ENCODE assay signal across 8 mouse cellular contexts in the genomic region with DNA sequence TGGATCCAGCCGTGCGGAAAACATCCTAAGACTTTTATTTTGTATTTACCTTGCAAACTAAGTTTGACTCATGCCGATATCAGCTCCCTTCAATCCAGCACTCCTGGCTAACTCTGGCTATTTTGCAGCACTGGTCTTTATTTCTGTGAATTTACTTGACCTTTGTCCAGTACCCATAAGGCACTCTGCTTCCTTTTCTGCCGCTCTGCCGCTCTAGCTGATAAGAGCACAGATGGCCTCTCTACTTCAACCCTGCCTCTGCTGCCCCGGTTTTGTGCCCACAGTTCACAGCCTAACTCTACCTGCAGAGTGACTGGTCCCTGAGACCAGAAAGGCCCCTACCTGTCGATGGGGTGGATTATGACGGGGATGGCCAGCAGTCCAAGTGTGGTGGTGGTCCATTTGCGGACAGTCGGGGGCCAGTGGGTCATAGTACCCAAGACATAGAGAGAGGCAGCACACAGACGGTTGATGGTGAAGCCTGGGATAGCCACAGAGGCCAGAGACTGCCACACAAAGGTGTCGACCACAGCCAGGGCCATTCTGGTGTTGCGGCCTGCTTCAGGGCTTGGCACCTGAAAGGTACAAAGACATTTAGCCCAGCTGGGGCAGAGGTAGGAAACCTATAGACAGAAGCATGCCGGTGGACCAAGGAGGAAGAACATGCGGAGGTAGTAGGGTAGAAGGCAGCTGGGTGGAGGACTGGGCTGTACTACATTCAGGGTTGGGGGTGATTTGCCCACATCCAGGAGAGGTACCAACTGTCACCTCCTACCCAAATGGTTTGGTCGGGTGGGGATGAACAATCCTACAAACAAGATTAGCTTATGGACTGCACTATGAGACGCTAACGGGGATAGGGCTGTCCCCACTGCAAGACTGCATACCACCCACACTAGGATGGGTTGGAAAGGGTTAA. TPM values are rescaled to one million over a fixed set of nuclear protein-coding genes. Genes with fewer than 3 reads are reported as not detected.
DNase-seq lines count a peak whose midpoint lies in the region; ATAC-seq and TF ChIP-seq lines count a peak whose summit lies in the region.

No protein-coding gene starts in this region.

- H3K9ac ChIP-seq in heart, embryonic 11.5 days (ENCODE audit: low read depth, low read length): no peak overlapping the region
- peak overlapping the region; percentile 73 for H3K9ac ChIP-seq in liver, embryonic 11.5 days (ENCODE audit: low read depth, low read length)

- no peak overlapping the region for H3K27ac ChIP-seq in heart, embryonic 11.5 days (ENCODE audit: low read depth, low read length)
- no peak overlapping the region for H3K27ac ChIP-seq in testis, adult 2 months (ENCODE audit: control insufficient read depth, insufficient read depth, low read depth, low read length)
- H3K27ac ChIP-seq in liver, embryonic 11.5 days (ENCODE audit: low read depth, low read length): peak overlapping the region; percentile 17; the same call in 1 of the 2 replicates

- no peak for TF ChIP-seq POLR2A in testis, adult 2 months (IDR thresholded peaks at IDR 0.05; ENCODE audit: control insufficient read depth, low read depth, low read length)

- H3K36me3 ChIP-seq in heart, embryonic 11.5 days (ENCODE audit: control insufficient read depth, insufficient read depth, low read length): peaks cover 16% of the 10 kb centered on the region
- H3K36me3 ChIP-seq in testis, adult 2 months (ENCODE audit: control insufficient read depth, insufficient read depth, low read length): no peaks in the 10 kb centered on the region
- H3K36me3 ChIP-seq in liver, embryonic 11.5 days (ENCODE audit: control insufficient read depth, insufficient read depth, low read length): peaks cover 23% of the 10 kb centered on the region

- peak overlapping the region; percentile 95 for H3K4me2 ChIP-seq in heart, embryonic 11.5 days
- H3K4me2 ChIP-seq in liver, embryonic 11.5 days: peak overlapping the region; percentile 69

- DNase-seq in heart, adult 9 months (ENCODE audit: low spot score in 2 of 2): no peak
- DNase-seq in testis, postnatal 10 days (ENCODE audit: low spot score): no peak
- DNase-seq in liver, embryonic 11.5 days (ENCODE audit: low spot score): no peak
- DNase-seq in layer of hippocampus, adult 9-10 months (ENCODE audit: low spot score): no peak
- no peak for DNase-seq in ovary, adult 18-20 months (ENCODE audit: low spot score)

- no peak for ATAC-seq in heart, embryonic 11.5 days (replicated peaks; ENCODE audit: insufficient number of reproducible peaks, low FRiP score, low TSS enrichment)
- ATAC-seq in liver, embryonic 11.5 days (replicated peaks; ENCODE audit: low FRiP score): no peak
- no peak for ATAC-seq in inflammation-experienced regulatory T-cells, adult 6 months

- H3K4me1 ChIP-seq in heart, embryonic 11.5 days (ENCODE audit: control insufficient read depth, insufficient read depth, low read length): peaks cover 19% of the 10 kb centered on the region; the same call in 1 of the 2 replicates
- peaks cover 21% of the 10 kb centered on the region for H3K4me1 ChIP-seq in testis, adult 2 months (ENCODE audit: control insufficient read depth, insufficient read depth, low read length)
- peaks cover 18% of the 10 kb centered on the region for H3K4me1 ChIP-seq in liver, embryonic 11.5 days (replicated peaks; ENCODE audit: control insufficient read depth, insufficient read depth, low read length)

- H3K9me3 ChIP-seq in heart, embryonic 11.5 days (replicated peaks; ENCODE audit: control insufficient read depth, low read length): peaks cover 4% of the 10 kb centered on the region; the same call in 1 of the 2 replicates
- peaks cover 9% of the 10 kb centered on the region for H3K9me3 ChIP-seq in liver, embryonic 11.5 days (ENCODE audit: control insufficient read depth, low read length)

- TF ChIP-seq CTCF in testis, adult 2 months (IDR thresholded peaks at IDR 0.05; ENCODE audit: control insufficient read depth, insufficient read depth, insufficient replicate concordance, low read depth, low read length): no peak

- H3K4me3 ChIP-seq in heart, embryonic 11.5 days (ENCODE audit: low read depth, low read length): peak overlapping the region; percentile 61
- H3K4me3 ChIP-seq in testis, adult 2 months (ENCODE audit: control insufficient read depth, low read depth, low read length): peak overlapping the region; percentile 93
- H3K4me3 ChIP-seq in liver, embryonic 11.5 days (ENCODE audit: low read depth, low read length): peak overlapping the region; percentile 71

- WGBS in heart, embryonic 11.5 days (ENCODE audit: insufficient replicate concordance): 74% methylated on average over 18 of the region's 18 CpGs
- 74% methylated on average over 18 of the region's 18 CpGs for WGBS in liver, embryonic 11.5 days

- H3K27me3 ChIP-seq in heart, embryonic 11.5 days (ENCODE audit: control insufficient read depth, insufficient read depth, low read length): no peaks in the 10 kb centered on the region
- no peaks in the 10 kb centered on the region for H3K27me3 ChIP-seq in testis, adult 2 months (ENCODE audit: control insufficient read depth, insufficient read depth, low read length)
- no peaks in the 10 kb centered on the region for H3K27me3 ChIP-seq in liver, embryonic 11.5 days (replicated peaks; ENCODE audit: control insufficient read depth, insufficient read depth, low read length)

RNA-seq across cellular contexts. Expression of gene Mtfp1, which starts 1.5 kb away (rescaled TPM):
- polyA plus RNA-seq in heart, embryonic 11.5 days (2014; fragmentation: Nextera tagmentation; extraction: Ambion mirVana): 20.8 and 21.0 TPM in 2 replicates
- 9.0 and 10.0 TPM in 2 replicates for polyA plus RNA-seq in testis, adult 2 months (2012; rRNA removed)
- polyA plus RNA-seq in liver, embryonic 11.5 days (2014; fragmentation: Nextera tagmentation; extraction: Ambion mirVana): 48.8 and 51.8 TPM in 2 replicates
- 1 to 10 TPM; 1.1 to 3.8 (median 3.2) TPM for polyA plus RNA-seq in inflammation-experienced regulatory T-cells, adult 6 months (2017; shearing (Covaris generic))

RNA-seq across cellular contexts. Expression of gene Sec14l3, which starts 29.1 kb away (rescaled TPM):
- polyA plus RNA-seq in heart, embryonic 11.5 days (2014; fragmentation: Nextera tagmentation; extraction: Ambion mirVana): not detected in 2 replicates
- polyA plus RNA-seq in testis, adult 2 months (2012; rRNA removed): 1.0 and 1.9 TPM in 2 replicates
- polyA plus RNA-seq in liver, embryonic 11.5 days (2014; fragmentation: Nextera tagmentation; extraction: Ambion mirVana): not detected in 2 replicates
- not detected for polyA plus RNA-seq in inflammation-experienced regulatory T-cells, adult 6 months (2017; shearing (Covaris generic))

RNA-seq across cellular contexts. Expression of gene Sec14l2, which starts 29.5 kb away (rescaled TPM):
- 0.93 and 1.1 TPM in 2 replicates for polyA plus RNA-seq in heart, embryonic 11.5 days (2014; fragmentation: Nextera tagmentation; extraction: Ambion mirVana)
- 2.2 and 4.8 TPM in 2 replicates for polyA plus RNA-seq in testis, adult 2 months (2012; rRNA removed)
- 6.2 and 6.8 TPM in 2 replicates for polyA plus RNA-seq in liver, embryonic 11.5 days (2014; fragmentation: Nextera tagmentation; extraction: Ambion mirVana)
- 1 to 10 TPM in 2 of 3 experiments, under 1 TPM in 1; 0.79 to 2.7 (median 1.3) TPM for polyA plus RNA-seq in inflammation-experienced regulatory T-cells, adult 6 months (2017; shearing (Covaris generic))

RNA-seq across cellular contexts. Expression of gene Rnf215, which starts 41.3 kb away (rescaled TPM):
- 13.7 and 15.3 TPM in 2 replicates for polyA plus RNA-seq in heart, embryonic 11.5 days (2014; fragmentation: Nextera tagmentation; extraction: Ambion mirVana)
- 4.2 and 4.5 TPM in 2 replicates for polyA plus RNA-seq in testis, adult 2 months (2012; rRNA removed)
- 10.4 and 11.6 TPM in 2 replicates for polyA plus RNA-seq in liver, embryonic 11.5 days (2014; fragmentation: Nextera tagmentation; extraction: Ambion mirVana)
- polyA plus RNA-seq in inflammation-experienced regulatory T-cells, adult 6 months (2017; shearing (Covaris generic)): 10 to 100 TPM in 1 of 3 experiments, 1 to 10 TPM in 2; 7.5 to 10.4 (median 8.4) TPM
